Mouse (Mus musculus) stomach, embryonic 15.5 days (tissue): ENCODE measurements around the gene 2700097O09Rik. TPM values are rescaled to one million over a fixed set of nuclear protein-coding genes. Genes with fewer than 3 reads are reported as not detected.
"Not testable (repeated sequence)": the region's sequence is repeated elsewhere in the genome, so short reads cannot be mapped to it uniquely, and the experiment has no call there.

Experiments used
- ATAC-seq: fragments of 200-750 bp; cut with Nextera tagmentation; 2 replicates; pipeline ENCODE4 v1.8.0; 2017; ENCODE audit warnings: low read depth, moderate number of reproducible peaks, moderate TSS enrichment; ENCODE audit not compliant: insufficient read depth, low FRiP score
- H3K27ac ChIP-seq: fragments of 300-500 bp; sonication (generic); 2 replicates; pipeline ENCODE4 v1.5.1; 2015; ENCODE audit warnings: mild to moderate bottlenecking, inconsistent platforms
- H3K27me3 ChIP-seq: fragments of 300-500 bp; sonication (generic); replicated peaks from 2 replicates; pipeline ENCODE4 v1.6.1; 2015; ENCODE audit warnings: inconsistent platforms
- H3K36me3 ChIP-seq: fragments of 300-500 bp; sonication (generic); 2 replicates; pipeline ENCODE4 v1.6.1; 2015; ENCODE audit warnings: inconsistent platforms
- H3K4me1 ChIP-seq: fragments of 300-500 bp; sonication (generic); 2 replicates; pipeline ENCODE4 v1.6.1; 2015; ENCODE audit warnings: inconsistent platforms
- H3K4me2 ChIP-seq: fragments of 300-500 bp; sonication (generic); 2 replicates; pipeline ENCODE4 v1.6.1; 2015; ENCODE audit warnings: mild to moderate bottlenecking, inconsistent platforms
- H3K4me3 ChIP-seq: fragments of 300-500 bp; sonication (generic); replicated peaks from 2 replicates; pipeline ENCODE4 v1.5.1; 2015; ENCODE audit warnings: inconsistent platforms
- H3K9ac ChIP-seq: fragments of 300-500 bp; sonication (generic); 2 replicates; pipeline ENCODE4 v1.6.1; 2015; ENCODE audit warnings: inconsistent platforms
- H3K9me3 ChIP-seq: fragments of 300-500 bp; sonication (generic); 2 replicates; pipeline ENCODE4 v1.6.1; 2016; ENCODE audit warnings: inconsistent platforms
- WGBS: fragments of 180-500 bp; shearing (Covaris S2); methylation state at CpG from one replicate; pipeline ENCODE4 v1.1.7; 2015; 5-methylcytosine and 5-hydroxymethylcytosine counted together
- polyA plus RNA-seq: library from polyadenylated mRNA; unstranded; fragments of >200 nt; fragmentation: Nextera tagmentation; extraction: Ambion mirVana; gene quantifications from 2 replicates; pipeline ENCODE4 v1.2.1, GENCODE M21; 2015

The 2700097O09Rik gene
- polyA plus RNA-seq, 1 experiment from 2014 or later, result 32.2 TPM

DNA sequence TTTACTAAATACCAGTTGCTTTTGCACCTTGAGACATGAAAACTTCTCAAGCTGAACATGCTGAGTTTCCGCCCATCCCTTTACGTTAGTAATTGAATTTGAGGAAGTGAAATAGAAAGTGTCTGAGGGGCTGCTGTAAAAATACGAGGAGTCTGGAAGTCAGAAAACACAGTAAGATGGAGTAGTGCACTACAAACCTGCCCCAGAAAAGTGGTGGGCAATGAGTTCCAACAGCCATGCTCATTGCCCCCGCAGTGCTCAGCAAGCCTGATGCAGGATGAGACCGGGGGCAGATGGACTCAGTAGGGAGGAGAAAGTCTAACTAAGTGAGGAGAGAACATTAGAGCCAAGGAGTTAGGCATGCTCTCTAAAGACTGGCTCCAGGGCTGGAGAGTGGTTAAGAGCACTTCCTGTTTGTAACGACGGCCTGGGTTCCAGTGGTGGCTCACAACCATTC, 60.5 kb downstream of the 2700097O09Rik start:
- Histone ChIP-seq H3K36me3 (no peaks in the 10 kb centered on the region), H3K9ac (no peak overlapping the region), H3K27me3 (no peaks in the 10 kb centered on the region), H3K4me1 (no peaks in the 10 kb centered on the region), H3K9me3 (no peaks in the 10 kb centered on the region), H3K4me2 (no peak overlapping the region), H3K27ac (no peak overlapping the region), H3K4me3 (no peak overlapping the region)
- 78% methylated on average over 7 of the region's 7 CpGs for WGBS
- no peak for ATAC-seq

DNA sequence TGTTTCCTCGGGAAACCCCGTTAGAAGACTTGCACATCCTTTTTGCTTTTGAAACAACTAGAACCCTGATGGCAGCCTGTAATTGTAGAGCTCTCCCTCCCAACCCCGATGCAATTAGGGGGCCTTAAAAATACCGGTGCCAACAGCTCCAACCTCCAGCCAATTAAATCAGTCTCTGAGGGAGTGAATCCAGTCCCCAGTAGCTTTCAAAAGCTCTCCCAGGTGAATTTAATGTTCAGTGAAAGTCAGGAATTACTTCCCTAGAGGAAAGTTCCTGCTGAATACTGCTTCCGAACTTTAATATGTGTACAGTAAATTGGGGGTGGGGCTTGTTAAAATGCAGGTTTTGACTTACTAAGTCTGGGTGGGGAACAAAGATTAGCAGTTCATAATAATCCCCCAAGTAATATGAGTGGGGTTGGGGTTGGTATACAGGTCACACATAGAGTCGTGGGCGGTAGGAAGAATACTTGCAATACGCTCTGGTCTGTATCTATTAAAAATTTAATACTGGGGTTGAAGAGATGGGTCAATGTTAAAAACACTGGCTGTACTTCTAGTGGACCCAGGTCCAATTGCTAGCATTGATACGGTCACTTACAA, 62.7 kb downstream of the 2700097O09Rik start:
- no peaks in the 10 kb centered on the region for H3K36me3 ChIP-seq
- H3K9ac ChIP-seq, result no peak overlapping the region
- H3K27me3 ChIP-seq, result no peaks in the 10 kb centered on the region
- H3K4me1 ChIP-seq, result no peaks in the 10 kb centered on the region
- no peak overlapping the region for H3K4me2 ChIP-seq
- no peak overlapping the region for H3K27ac ChIP-seq
- no peak overlapping the region for H3K4me3 ChIP-seq
- ATAC-seq, result no peak
- WGBS, result 72% methylated on average over 9 of the region's 9 CpGs
- H3K9me3 ChIP-seq, result no peaks in the 10 kb centered on the region

DNA sequence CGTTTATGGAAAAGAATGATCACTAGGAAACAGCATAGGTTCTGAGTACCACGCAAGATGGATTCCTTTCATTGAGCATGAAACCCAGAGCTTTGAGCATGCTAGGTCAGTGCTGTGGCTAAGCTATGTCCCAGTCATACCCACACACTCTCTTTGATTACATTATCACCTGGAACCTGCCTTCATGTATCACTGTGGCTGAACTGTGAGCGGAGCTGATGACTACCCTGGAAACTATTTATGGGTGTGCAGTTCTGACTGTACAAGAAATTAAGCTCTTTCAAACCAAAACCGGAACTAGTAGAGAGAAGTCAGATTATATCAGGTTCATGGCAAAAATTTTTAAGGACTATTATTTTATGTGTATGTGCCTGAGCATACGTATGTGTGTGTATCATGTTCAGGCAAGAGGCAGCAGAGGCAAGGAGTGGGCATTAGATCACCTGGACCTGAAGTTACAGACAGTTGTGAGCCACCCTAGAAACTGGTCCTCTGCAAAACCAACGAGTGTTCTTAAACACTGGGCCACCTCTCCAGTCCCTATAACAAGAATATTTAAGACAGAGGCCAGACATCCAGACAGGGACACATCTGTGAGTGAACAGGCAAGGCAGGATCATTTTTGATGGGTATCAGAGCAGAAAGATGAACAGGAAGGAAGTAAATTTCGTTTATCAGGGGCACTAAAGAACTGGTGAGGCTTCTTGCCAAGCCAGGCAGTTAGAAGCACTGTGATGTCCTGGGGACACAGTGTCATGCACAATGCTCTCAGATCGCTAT, 63.4 kb downstream of the 2700097O09Rik start:
- Histone ChIP-seq H3K9me3 (no peaks in the 10 kb centered on the region), H3K9ac (no peak overlapping the region), H3K4me2 (no peak overlapping the region), H3K4me3 (no peak overlapping the region), H3K27ac (no peak overlapping the region), H3K27me3 (no peaks in the 10 kb centered on the region), H3K4me1 (no peaks in the 10 kb centered on the region), H3K36me3 (no peaks in the 10 kb centered on the region)
- WGBS, result 69% methylated on average over 8 of the region's 8 CpGs
- no peak for ATAC-seq

DNA sequence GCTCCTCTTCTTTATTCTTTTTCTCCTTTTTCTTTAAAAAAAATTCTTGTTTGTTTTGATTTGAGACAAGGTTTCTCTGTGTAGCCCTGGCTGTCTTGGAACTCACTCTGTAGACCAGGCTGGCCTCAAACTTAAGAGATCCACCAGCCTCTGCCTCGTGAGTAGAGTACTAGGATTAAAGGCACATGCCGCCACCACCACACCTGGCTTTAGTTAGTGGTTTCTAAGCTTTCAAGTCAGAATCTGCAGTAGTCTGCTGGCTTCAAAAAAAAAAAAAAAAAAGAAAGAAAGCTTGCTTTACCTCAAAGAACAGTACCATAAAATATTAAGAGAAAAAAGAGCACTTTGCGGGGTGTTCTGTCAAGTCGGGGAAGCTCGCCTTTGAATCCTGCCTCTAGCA, 64.5 kb downstream of the 2700097O09Rik start:
- no peak for ATAC-seq
- 85% methylated on average over 5 of the region's 5 CpGs for WGBS
- Histone ChIP-seq H3K4me3 (no peak overlapping the region), H3K4me1 (no peaks in the 10 kb centered on the region), H3K9me3 (no peaks in the 10 kb centered on the region), H3K27me3 (no peaks in the 10 kb centered on the region), H3K27ac (no peak overlapping the region), H3K36me3 (no peaks in the 10 kb centered on the region), H3K4me2 (no peak overlapping the region), H3K9ac (no peak overlapping the region)

DNA sequence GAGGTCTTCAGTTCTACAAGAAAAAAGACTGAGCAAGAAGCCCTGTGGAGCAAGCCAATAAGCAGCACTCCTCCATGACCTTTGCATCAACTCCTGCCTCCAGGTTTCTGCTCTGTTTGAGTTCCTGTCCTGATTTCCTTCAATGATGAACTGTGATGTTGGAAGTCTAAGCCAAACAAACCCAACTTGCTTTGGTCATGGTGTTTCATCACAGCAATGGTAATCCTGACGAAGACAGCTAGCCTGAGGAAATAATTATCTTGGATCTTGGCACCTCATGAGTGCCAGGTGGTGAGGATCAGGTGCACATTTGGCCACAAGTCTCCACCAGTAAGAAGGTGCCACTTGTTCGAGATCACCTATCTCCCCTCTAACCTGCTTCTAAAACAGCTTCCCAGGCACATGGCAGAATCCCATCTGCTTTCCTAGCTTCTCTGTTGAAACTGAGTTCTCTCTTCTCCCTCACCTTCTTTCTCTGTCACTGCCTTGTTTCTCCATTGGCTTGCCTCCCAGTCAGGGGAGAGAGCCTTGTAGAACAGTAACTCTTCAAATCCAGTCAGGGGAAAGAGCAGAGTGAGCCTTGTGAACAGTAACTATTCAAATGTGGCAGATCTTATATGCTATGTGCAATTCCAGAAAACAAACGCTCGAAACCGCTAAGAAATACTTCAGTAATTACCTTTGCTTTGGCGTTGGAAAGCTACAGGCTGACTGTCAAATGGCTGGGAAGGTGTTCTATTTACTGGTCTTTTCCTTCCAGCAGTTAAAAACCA, 66.1 kb downstream of the 2700097O09Rik start, which contains the start of gene Baz1a:
Baz1a (minus strand) TSS at position 723 of the 773 bp plus-strand sequence.
- Histone ChIP-seq H3K27me3 (no peaks in the 10 kb centered on the region), H3K4me2 (no peak within 1 kb of the TSS), H3K36me3 (no peaks in the 10 kb centered on the region), H3K4me3 (no peak within 1 kb of the TSS), H3K9ac (no peak within 1 kb of the TSS), H3K4me1 (no peaks in the 10 kb centered on the region), H3K9me3 (no peaks in the 10 kb centered on the region), H3K27ac (no peak within 1 kb of the TSS)
- no peak for ATAC-seq
- WGBS, result 79% methylated on average over 6 of the region's 6 CpGs

DNA sequence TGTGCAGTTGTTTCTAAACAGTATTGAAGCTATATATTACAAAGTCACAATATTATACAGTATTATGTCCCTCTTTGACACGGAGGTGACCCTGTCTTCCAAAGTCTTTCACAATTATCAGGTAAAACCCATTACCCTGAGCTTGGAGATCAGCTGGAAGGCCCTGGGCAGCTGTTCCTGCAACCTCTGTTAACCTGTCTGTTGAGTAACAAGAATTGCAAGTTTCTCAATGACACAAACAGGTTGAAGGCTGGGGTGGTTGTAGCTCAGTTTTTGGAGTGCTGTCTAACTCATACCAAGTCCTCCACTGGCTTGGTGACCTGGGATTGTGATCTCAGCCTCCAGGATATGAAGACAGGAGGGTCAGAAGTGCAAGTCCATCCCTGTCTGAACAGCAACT, 66.9 kb downstream of the 2700097O09Rik start:
- WGBS, result 68% methylated on average over 1 of the region's 1 CpGs
- H3K27me3 ChIP-seq, result no peaks in the 10 kb centered on the region
- no peak overlapping the region for H3K9ac ChIP-seq
- ATAC-seq, result no peak
- no peak overlapping the region for H3K4me3 ChIP-seq
- H3K27ac ChIP-seq, result no peak overlapping the region
- H3K36me3 ChIP-seq, result no peaks in the 10 kb centered on the region
- H3K4me1 ChIP-seq, result no peaks in the 10 kb centered on the region
- H3K4me2 ChIP-seq, result no peak overlapping the region
- H3K9me3 ChIP-seq, result no peaks in the 10 kb centered on the region

DNA sequence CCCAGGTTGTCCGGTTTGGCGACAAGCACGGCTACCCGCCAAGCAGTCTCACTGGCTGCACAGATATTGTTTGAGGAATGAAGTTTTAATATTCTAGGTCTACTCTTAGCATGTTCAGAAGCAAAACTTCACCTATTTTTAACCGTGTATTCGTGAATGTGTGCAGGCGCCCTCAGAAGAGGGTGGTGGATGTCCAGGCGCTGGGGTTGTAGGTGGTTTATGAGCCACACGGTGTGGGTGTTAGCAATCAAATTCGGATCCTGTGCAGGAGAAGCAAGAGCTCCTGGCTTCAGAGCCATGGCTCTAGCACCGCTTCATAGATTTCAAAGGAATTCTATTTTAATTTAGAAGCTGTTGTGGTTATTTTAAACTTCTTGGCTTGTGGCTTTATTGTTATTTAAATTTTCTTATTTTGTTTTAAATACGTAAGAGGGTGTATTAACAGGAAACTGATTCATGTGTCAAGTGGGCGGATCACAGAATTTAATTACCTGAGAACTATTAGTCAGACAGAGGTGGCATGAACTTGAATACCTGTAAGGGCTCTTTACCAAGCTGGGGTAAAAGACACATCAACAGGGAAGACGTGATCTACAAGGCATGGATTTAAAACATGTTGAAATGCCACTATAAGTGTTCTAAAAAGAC, 72.4 kb downstream of the 2700097O09Rik start:
- Histone ChIP-seq H3K4me2 (no peak overlapping the region), H3K4me1 (no peaks in the 10 kb centered on the region), H3K36me3 (no peaks in the 10 kb centered on the region), H3K9me3 (no peaks in the 10 kb centered on the region), H3K9ac (no peak overlapping the region), H3K4me3 (no peak overlapping the region), H3K27ac (no peak overlapping the region), H3K27me3 (no peaks in the 10 kb centered on the region)
- WGBS, result 80% methylated on average over 14 of the region's 14 CpGs
- no peak for ATAC-seq

DNA sequence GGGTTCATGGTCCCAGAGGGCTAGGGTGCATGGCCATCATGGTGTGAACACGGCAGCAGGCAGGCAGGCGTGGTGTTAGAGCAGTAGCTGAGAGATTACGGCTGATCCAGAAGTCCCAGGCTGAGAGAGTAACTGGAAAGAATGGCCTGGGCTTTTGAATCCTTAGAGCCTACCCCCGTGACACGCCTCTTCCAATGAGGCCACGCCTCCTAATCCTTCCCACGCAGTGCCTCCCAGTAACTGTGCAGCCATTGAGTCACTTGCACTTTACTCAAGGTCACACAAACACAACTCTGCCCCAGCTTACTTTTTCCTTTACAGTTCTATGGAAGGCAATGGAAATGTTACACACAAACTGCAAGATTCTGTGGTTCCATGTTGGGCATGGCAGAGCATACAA, 73.8 kb downstream of the 2700097O09Rik start:
- Histone ChIP-seq H3K9ac (no peak overlapping the region), H3K9me3 (no peaks in the 10 kb centered on the region), H3K4me3 (no peak overlapping the region), H3K4me1 (no peaks in the 10 kb centered on the region), H3K27ac (no peak overlapping the region), H3K36me3 (no peaks in the 10 kb centered on the region), H3K4me2 (no peak overlapping the region), H3K27me3 (no peaks in the 10 kb centered on the region)
- no peak for ATAC-seq
- 90% methylated on average over 7 of the region's 7 CpGs for WGBS

DNA sequence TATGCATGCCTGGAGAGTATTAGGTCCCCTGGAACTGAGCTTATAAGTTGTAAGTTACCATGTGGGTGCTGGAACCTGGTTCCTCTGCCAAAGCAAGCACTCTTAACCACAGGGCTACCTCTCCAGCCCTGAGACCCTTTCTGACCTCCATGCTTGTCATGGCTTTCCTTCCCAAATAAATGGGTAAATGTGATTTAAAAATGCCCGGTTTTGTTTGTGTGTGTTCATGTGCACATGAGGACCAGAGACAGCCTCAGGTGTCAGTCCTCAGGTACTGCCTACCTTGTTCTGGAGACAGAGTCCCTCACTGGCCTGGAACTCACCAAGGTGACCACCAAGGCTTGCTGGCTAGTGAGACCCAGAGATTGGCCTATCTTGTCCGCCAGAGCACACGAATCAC, 75.5 kb downstream of the 2700097O09Rik start:
- H3K27ac ChIP-seq, result no peak overlapping the region
- no peak overlapping the region for H3K4me3 ChIP-seq
- H3K36me3 ChIP-seq, result no peaks in the 10 kb centered on the region
- 81% methylated on average over 3 of the region's 3 CpGs for WGBS
- ATAC-seq, result no peak
- no peak overlapping the region for H3K9ac ChIP-seq
- no peaks in the 10 kb centered on the region for H3K27me3 ChIP-seq
- no peak overlapping the region for H3K4me2 ChIP-seq
- H3K4me1 ChIP-seq, result no peaks in the 10 kb centered on the region
- no peaks in the 10 kb centered on the region for H3K9me3 ChIP-seq

DNA sequence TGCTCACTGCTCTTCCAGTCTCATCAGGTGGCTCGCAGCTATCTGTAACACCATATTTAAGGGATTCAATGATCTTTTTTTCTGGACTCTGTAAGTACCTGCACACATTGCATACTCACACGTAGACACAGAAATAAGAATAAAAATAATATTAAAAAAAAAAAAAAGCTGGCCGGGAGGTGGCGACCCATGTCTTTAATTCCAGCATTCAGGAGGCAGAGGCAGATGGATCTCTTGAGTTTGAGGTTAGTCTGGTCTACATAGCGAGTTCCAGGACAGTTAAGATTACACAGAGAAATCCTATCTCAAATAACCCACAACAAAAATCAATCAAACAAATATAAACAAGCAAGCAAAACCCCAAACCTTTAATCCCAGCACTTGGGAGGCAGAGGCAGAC, 76.1 kb downstream of the 2700097O09Rik start:
- no peaks in the 10 kb centered on the region for H3K9me3 ChIP-seq
- WGBS, result 80% methylated on average over 5 of the region's 5 CpGs

DNA sequence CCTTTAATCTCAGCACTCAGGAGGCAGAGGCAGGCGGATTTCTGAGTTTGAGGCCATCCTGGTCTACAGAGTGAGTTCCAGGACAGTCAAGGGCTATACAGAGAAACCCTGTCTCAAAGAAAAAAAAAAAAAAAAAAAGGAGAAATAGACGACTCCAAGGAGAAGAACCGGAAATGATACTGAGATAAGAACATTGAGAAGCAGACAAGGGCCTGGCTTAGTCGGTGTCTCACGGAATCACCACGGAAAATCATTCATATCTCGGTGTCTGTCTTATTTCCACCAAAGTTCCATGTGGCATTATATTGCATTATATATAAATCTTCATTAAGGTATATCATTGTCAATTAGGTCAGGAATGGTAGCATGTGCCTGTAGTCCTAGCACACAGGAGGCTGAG, 77.4 kb downstream of the 2700097O09Rik start:
- not testable (repeated sequence) for ATAC-seq, H3K36me3 ChIP-seq

More for the DNA sequence above, 76.1 kb downstream of the 2700097O09Rik start:
- H3K4me1 ChIP-seq, result no peaks in the 10 kb centered on the region
- ATAC-seq, result no peak
- H3K4me3 ChIP-seq, result no peak overlapping the region
- no peaks in the 10 kb centered on the region for H3K27me3 ChIP-seq
- H3K36me3 ChIP-seq, result no peaks in the 10 kb centered on the region
- H3K4me2 ChIP-seq, result no peak overlapping the region
- no peak overlapping the region for H3K27ac ChIP-seq
- H3K9ac ChIP-seq, result no peak overlapping the region

More for the DNA sequence above, 77.4 kb downstream of the 2700097O09Rik start:
- H3K4me2 ChIP-seq, H3K4me3 ChIP-seq, H3K27ac ChIP-seq, H3K9me3 ChIP-seq, H3K9ac ChIP-seq, H3K27me3 ChIP-seq, H3K4me1 ChIP-seq: not testable (repeated sequence)
- WGBS, result 82% methylated on average over 7 of the region's 7 CpGs
